Mouse (Mus musculus): Measurements from ENCODE around the gene Baz1a. TPM values are rescaled to one million over a fixed set of nuclear protein-coding genes. Genes with fewer than 3 reads are reported as not detected.
"Not testable (repeated sequence)": the region's sequence is repeated elsewhere in the genome, so short reads cannot be mapped to it uniquely, and the experiment has no call there.

The Baz1a gene
- polyA plus RNA-seq, 3 experiments from 2014 or later = 31.0 to 41.8 (median 34.4) TPM

GRCm38 (mm10) chr12:54980939-54981338 is 33.2 kb downstream of the Baz1a start:
- ATAC-seq = no peak

- ATAC-seq = no peak
Measured at GRCm38 (mm10) chr12:54980532-54980931, 33.6 kb downstream of the Baz1a start.

- ATAC-seq = no peak
Measured at GRCm38 (mm10) chr12:54969033-54969432, 45.1 kb downstream of the Baz1a start.

- ATAC-seq = no peak
Measured at GRCm38 (mm10) chr12:54965532-54966160, 48.5 kb downstream of the Baz1a start.

GRCm38 (mm10) chr12:54959569-54959968 is 54.6 kb downstream of the Baz1a start:
- no peak for ATAC-seq

- ATAC-seq = no peak
Measured at GRCm38 (mm10) chr12:54956974-54957373, 57.2 kb downstream of the Baz1a start.

- ATAC-seq = no peak
Measured at GRCm38 (mm10) chr12:54956457-54956856, 57.7 kb downstream of the Baz1a start.

GRCm38 (mm10) chr12:54946116-54946515 is 68.0 kb downstream of the Baz1a start:
- no peak for ATAC-seq

GRCm38 (mm10) chr12:54942586-54943157 is 71.5 kb downstream of the Baz1a start:
- ATAC-seq = not testable (repeated sequence)

GRCm38 (mm10) chr12:54937581-54938343 is 76.4 kb downstream of the Baz1a start:
- not testable (repeated sequence) for ATAC-seq

GRCm38 (mm10) chr12:54910387-54910786 is 103.8 kb downstream of the Baz1a start:
- no peak for ATAC-seq

- ATAC-seq = not testable (repeated sequence)
Measured at GRCm38 (mm10) chr12:54892559-54892958, 121.6 kb downstream of the Baz1a start.

GRCm38 (mm10) chr12:54890426-54890825 is 123.7 kb downstream of the Baz1a start:
- no peak for ATAC-seq

- ATAC-seq = no peak
Measured at GRCm38 (mm10) chr12:54887580-54888127, 126.5 kb downstream of the Baz1a start.

GRCm38 (mm10) chr12:54879630-54880029 is 134.5 kb downstream of the Baz1a start:
- ATAC-seq = peak; percentile 52

- no peak for ATAC-seq
Measured at GRCm38 (mm10) chr12:54879211-54879610, 134.9 kb downstream of the Baz1a start.

GRCm38 (mm10) chr12:54877875-54878274 is 136.3 kb downstream of the Baz1a start:
- no peak for ATAC-seq

- no peak for ATAC-seq
Measured at GRCm38 (mm10) chr12:54876879-54877278, 137.3 kb downstream of the Baz1a start.

GRCm38 (mm10) chr12:54874711-54875110 is 139.4 kb downstream of the Baz1a start:
- no peak for ATAC-seq

GRCm38 (mm10) chr12:54862606-54863535 is 151.3 kb downstream of the Baz1a start, which contains the start of gene Cfl2:
Gene Cfl2 (minus strand): TSS chr12:54862877.
- ATAC-seq = peak; percentile 60

- peak; percentile 53 for ATAC-seq
Measured at GRCm38 (mm10) chr12:54861991-54862605, 152.1 kb downstream of the Baz1a start.

GRCm38 (mm10) chr12:54859531-54859930 is 154.6 kb downstream of the Baz1a start:
- no peak for ATAC-seq
